Mouse (Mus musculus): ENCODE measurements around the gene Ticam1. TPM values are rescaled to one million over a fixed set of nuclear protein-coding genes. Genes with fewer than 3 reads are reported as not detected.

Ticam1 gene
- polyA plus RNA-seq (2012; rRNA removed), result 20.5 and 21.6 TPM in 2 replicates

DNA sequence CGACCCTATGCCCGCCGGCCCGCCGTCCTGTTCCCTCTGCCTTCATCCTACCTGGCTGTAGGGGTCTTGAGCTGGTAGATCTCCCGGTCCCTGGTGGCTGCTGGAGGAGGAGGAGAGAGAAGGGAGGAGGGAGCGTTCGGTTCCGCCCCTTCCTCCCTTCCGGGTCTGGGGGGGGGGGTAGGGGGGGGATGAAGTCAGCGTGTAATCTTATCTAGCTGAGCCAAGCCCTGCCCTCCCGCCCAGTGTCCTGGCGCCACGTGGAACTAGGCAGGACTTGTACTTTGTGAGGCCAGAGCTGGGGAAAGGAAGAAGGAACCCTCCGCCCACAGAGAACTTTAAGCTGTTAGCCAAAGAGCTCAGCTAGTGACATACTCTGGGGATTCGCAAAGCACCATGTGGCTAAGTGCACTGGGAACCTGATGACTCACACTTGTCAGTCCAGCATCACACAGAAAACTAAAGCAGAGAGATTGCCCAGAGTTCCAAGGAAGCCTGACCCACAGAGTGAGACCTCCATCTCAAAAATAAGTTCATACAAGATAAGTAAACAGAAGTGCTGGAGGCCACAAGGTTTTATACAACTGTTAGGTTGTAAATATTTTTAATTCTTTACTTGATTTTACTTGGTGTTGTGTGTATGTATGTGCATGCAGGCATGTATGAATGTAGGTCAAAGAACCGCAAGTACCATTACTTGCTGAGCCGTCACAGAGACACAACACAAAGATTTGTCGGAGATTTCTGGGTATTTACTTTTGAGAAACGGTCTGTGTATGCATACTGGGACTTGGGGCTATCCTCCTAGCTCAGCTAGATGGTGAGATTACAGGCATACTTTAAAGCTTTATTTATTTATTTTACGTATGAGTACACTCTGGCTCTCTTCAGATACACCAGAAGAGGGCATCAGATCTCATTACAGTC lies at the start of gene Ticam1:
Gene Ticam1, minus strand, starts transcription at position 144 of the 924 bp plus-strand sequence.
- no peaks in the 10 kb centered on the region for H3K27me3 ChIP-seq (ENCODE audit: control insufficient read depth, insufficient read depth, low read length)
- peaks cover 9% of the 10 kb centered on the region; the same call in 1 of the 2 replicates for H3K36me3 ChIP-seq (ENCODE audit: control insufficient read depth, insufficient read depth, low read length)
- WGBS, result 3% methylated on average over 17 of the region's 21 CpGs
- TF ChIP-seq CTCF (IDR thresholded peaks at IDR 0.05; ENCODE audit: extremely low read depth, insufficient read depth, insufficient read length, insufficient replicate concordance), result no peak
- no peak for TF ChIP-seq POLR2A (IDR thresholded peaks at IDR 0.05; ENCODE audit: low read depth, low read length)
- DNase-seq (ENCODE audit: low read depth in 1 of 2, low spot score in 2 of 2), result peak; percentile 79 to 83
- H3K27ac ChIP-seq (ENCODE audit: insufficient read depth, low read length), result peak within 1 kb of the TSS; percentile 62
- peak within 1 kb of the TSS; percentile 68 for H3K4me3 ChIP-seq (ENCODE audit: extremely low read depth, insufficient read depth, insufficient read length)
- peaks cover 6% of the 10 kb centered on the region; the same call in 1 of the 2 replicates for H3K4me1 ChIP-seq (ENCODE audit: control insufficient read depth, insufficient read depth, insufficient read length)

DNA sequence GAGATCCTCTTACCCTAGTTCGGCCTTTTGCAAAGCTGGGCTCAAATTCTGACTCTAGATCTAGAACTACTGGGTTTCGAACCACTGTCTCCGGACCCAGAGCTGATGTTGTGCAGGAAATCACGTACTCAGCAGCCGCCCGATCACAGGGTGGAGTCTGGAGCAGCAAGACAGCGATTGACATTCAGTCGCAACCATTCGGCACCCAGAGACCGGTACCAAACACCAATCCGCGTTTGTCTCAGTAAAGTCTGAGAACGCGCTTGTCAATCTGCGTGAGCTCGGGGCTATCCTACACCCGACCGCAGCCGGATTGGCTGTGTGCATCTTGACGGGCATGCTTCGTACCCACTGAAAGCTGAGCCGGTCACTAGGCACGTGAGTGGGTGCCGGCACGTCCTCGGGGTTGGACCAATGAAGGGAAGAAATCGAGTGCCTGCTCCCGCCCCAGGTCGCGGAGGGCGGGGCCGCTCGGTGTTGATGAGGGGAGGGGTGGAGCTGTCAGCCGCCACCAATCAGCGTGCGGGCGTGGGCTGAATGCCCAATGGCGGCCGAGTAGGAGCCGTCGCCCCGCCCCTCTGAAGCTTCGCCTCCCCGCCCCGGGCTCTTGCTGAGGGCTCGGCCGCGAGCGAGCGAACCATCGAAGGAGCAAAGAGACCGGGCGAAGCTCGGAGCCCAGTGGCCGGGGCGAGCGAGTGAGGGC lies 49.0 kb upstream of the Ticam1 start, which contains the start of gene Kdm4b:
Gene Kdm4b, plus strand, starts transcription at position 613 of the 703 bp plus-strand sequence.
- H3K4me3 ChIP-seq (ENCODE audit: extremely low read depth, insufficient read depth, insufficient read length), result peak within 1 kb of the TSS; percentile 74
- H3K4me1 ChIP-seq (ENCODE audit: control insufficient read depth, insufficient read depth, insufficient read length), result peaks cover 11% of the 10 kb centered on the region; the same call in 1 of the 2 replicates
- TF ChIP-seq CTCF (IDR thresholded peaks at IDR 0.05; ENCODE audit: extremely low read depth, insufficient read depth, insufficient read length, insufficient replicate concordance) (no peak), POLR2A (IDR thresholded peaks at IDR 0.05; ENCODE audit: low read depth, low read length) (peak; percentile 68)
- WGBS, result under 1% methylated on average over 56 of the region's 57 CpGs
- no peaks in the 10 kb centered on the region; the same call in 1 of the 2 replicates for H3K36me3 ChIP-seq (ENCODE audit: control insufficient read depth, insufficient read depth, low read length)
- peak; percentile 98 to 99 for DNase-seq (ENCODE audit: low read depth in 1 of 2, low spot score in 2 of 2)
- H3K27me3 ChIP-seq (ENCODE audit: control insufficient read depth, insufficient read depth, low read length), result no peaks in the 10 kb centered on the region
- H3K27ac ChIP-seq (ENCODE audit: insufficient read depth, low read length), result peak within 1 kb of the TSS; percentile 78

DNA sequence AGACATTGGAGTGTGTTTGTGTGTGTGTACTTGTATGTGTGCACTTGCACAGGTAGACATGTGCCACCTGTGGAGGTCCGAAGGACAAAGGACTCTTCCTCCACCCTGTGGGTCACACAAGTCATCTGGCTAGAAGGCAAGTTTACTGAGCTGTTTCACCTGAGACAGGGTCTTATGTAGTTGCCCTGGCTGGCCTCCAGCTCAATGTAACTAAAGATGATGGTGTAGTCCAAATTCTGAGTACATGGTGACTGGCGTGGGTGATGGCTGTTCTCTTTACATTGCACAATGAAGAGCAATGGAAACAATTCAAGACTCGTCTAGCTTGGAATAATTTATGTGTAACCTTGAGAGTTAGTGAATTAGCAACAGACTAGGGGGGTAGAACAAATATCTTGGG lies 47.8 kb upstream of the Ticam1 start:
- 87% methylated on average over 3 of the region's 3 CpGs for WGBS
- no peak for DNase-seq (ENCODE audit: low read depth in 1 of 2, low spot score in 2 of 2)
- H3K4me1 ChIP-seq (ENCODE audit: control insufficient read depth, insufficient read depth, insufficient read length), result peaks cover 11% of the 10 kb centered on the region; the same call in 1 of the 2 replicates
- H3K27ac ChIP-seq (ENCODE audit: insufficient read depth, low read length), result no peak overlapping the region
- H3K4me3 ChIP-seq (ENCODE audit: extremely low read depth, insufficient read depth, insufficient read length), result no peak overlapping the region
- no peak for TF ChIP-seq POLR2A (IDR thresholded peaks at IDR 0.05; ENCODE audit: low read depth, low read length)
- no peak for TF ChIP-seq CTCF (IDR thresholded peaks at IDR 0.05; ENCODE audit: extremely low read depth, insufficient read depth, insufficient read length, insufficient replicate concordance)
- H3K27me3 ChIP-seq (ENCODE audit: control insufficient read depth, insufficient read depth, low read length), result no peaks in the 10 kb centered on the region
- no peaks in the 10 kb centered on the region; the same call in 1 of the 2 replicates for H3K36me3 ChIP-seq (ENCODE audit: control insufficient read depth, insufficient read depth, low read length)

DNA sequence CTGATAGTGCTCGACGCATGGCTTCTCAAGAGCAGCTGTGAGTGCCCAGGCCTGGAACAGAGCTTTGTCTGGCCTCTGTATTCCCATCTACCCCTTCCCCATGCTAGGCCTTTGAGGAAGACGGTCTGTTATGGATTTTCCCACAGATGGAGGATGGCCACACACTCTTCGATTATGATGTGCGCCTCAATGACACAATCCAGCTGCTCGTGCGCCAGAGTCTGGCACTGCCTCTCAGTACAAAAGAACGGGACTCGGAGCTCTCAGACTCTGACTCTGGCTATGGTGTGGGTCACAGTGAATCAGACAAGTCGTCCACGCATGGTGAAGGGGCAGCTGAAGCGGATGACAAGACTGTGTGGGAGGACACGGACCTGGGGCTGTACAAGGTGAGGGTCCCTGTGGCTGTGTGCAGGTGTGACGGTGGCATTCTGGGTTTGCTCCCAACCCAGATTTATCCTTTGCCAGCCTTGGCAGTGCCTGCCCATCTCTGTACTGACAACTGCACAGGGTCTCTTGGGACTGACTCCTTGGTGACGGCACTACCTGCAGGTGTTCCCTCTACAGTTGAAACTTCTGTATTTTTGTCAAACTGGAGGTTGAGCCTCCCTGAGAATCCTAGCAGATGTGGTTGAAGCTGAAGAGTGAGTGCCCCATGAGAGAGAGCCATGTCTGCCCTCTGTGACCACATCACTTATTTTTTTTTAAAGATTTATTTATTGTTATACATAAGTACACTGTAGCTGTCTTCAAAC lies 32.8 kb upstream of the Ticam1 start:
- peaks cover 7% of the 10 kb centered on the region; the same call in 1 of the 2 replicates for H3K4me1 ChIP-seq (ENCODE audit: control insufficient read depth, insufficient read depth, insufficient read length)

DNA sequence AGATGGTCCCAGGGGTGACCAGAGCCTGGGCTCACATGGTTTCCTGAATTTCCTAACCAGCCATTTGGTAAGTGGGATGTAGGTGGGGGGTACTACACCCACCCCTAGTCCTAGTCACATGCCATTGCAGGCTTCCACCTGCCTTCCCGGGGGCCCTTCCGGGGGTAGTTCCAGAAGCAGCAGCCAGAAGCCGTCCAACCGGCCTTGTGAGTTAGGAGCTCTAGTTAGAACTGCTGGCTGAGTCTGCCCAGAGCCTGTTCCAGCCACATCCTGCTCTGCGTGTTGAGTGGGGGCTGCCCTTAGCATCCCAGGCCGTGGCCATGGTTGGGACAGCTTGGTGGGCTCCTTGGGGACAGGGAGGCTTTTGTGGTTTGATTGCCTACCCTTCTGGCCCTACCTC lies 31.5 kb upstream of the Ticam1 start:
- H3K4me1 ChIP-seq (ENCODE audit: control insufficient read depth, insufficient read depth, insufficient read length), result peaks cover 9% of the 10 kb centered on the region; the same call in 1 of the 2 replicates
- WGBS, result 61% methylated on average over 6 of the region's 6 CpGs
- no peak overlapping the region for H3K27ac ChIP-seq (ENCODE audit: insufficient read depth, low read length)
- no peak for DNase-seq (ENCODE audit: low read depth in 1 of 2, low spot score in 2 of 2)
- H3K36me3 ChIP-seq (ENCODE audit: control insufficient read depth, insufficient read depth, low read length), result no peaks in the 10 kb centered on the region
- H3K4me3 ChIP-seq (ENCODE audit: extremely low read depth, insufficient read depth, insufficient read length), result no peak overlapping the region
- no peaks in the 10 kb centered on the region for H3K27me3 ChIP-seq (ENCODE audit: control insufficient read depth, insufficient read depth, low read length)
- TF ChIP-seq CTCF (IDR thresholded peaks at IDR 0.05; ENCODE audit: extremely low read depth, insufficient read depth, insufficient read length, insufficient replicate concordance) (no peak), POLR2A (IDR thresholded peaks at IDR 0.05; ENCODE audit: low read depth, low read length) (no peak)

More for the DNA sequence above, 32.8 kb upstream of the Ticam1 start:
- Histone ChIP-seq H3K27me3 (ENCODE audit: control insufficient read depth, insufficient read depth, low read length) (no peaks in the 10 kb centered on the region), H3K36me3 (ENCODE audit: control insufficient read depth, insufficient read depth, low read length) (no peaks in the 10 kb centered on the region), H3K27ac (ENCODE audit: insufficient read depth, low read length) (no peak overlapping the region), H3K4me3 (ENCODE audit: extremely low read depth, insufficient read depth, insufficient read length) (no peak overlapping the region)
- TF ChIP-seq POLR2A (IDR thresholded peaks at IDR 0.05; ENCODE audit: low read depth, low read length), result no peak
- TF ChIP-seq CTCF (IDR thresholded peaks at IDR 0.05; ENCODE audit: extremely low read depth, insufficient read depth, insufficient read length, insufficient replicate concordance), result no peak
- WGBS, result 54% methylated on average over 15 of the region's 15 CpGs
- DNase-seq (ENCODE audit: low read depth in 1 of 2, low spot score in 2 of 2), result no peak

DNA sequence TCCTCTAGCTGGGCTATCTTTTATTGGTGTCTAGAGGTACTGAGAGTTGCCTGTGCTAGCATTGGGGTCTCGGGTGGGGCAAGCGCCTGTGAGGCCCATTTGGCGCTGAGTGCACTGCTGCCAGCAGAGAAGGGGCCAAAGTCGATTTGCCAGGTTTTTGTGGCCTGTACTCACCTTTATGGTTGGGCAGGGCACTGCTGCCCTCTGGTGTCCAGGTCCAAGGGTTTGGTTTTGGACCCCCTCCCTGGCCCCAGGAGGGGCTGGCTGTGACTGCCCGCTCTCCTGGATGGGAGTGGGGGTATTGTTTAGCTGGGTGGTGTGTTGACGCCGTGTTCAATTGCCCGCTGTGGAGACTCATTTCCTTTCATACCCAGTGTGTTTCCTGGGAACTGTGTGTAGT lies 29.2 kb upstream of the Ticam1 start:
- 76% methylated on average over 8 of the region's 8 CpGs for WGBS

More for the DNA sequence above, 29.2 kb upstream of the Ticam1 start:
- no peak for DNase-seq (ENCODE audit: low read depth in 1 of 2, low spot score in 2 of 2)
- no peak for TF ChIP-seq CTCF (IDR thresholded peaks at IDR 0.05; ENCODE audit: extremely low read depth, insufficient read depth, insufficient read length, insufficient replicate concordance)
- no peak for TF ChIP-seq POLR2A (IDR thresholded peaks at IDR 0.05; ENCODE audit: low read depth, low read length)
- no peak overlapping the region for H3K27ac ChIP-seq (ENCODE audit: insufficient read depth, low read length)
- H3K36me3 ChIP-seq (ENCODE audit: control insufficient read depth, insufficient read depth, low read length), result no peaks in the 10 kb centered on the region
- peaks cover 9% of the 10 kb centered on the region; the same call in 1 of the 2 replicates for H3K4me1 ChIP-seq (ENCODE audit: control insufficient read depth, insufficient read depth, insufficient read length)
- no peaks in the 10 kb centered on the region for H3K27me3 ChIP-seq (ENCODE audit: control insufficient read depth, insufficient read depth, low read length)
- no peak overlapping the region for H3K4me3 ChIP-seq (ENCODE audit: extremely low read depth, insufficient read depth, insufficient read length)
